Mouse (Mus musculus) frontal cortex, adult 2 months (tissue): Measurements from ENCODE around the gene Inhbb. TPM values are rescaled to one million over a fixed set of nuclear protein-coding genes. Genes with fewer than 3 reads are reported as not detected.
A peak's percentile ranks its signal among the peaks of the same experiment; 100 is the strongest.

ENCODE experiments used
- DNase-seq, 2 experiments: peaks; one replicate each; pipeline ENCODE4 v3.0.0; 2022; ENCODE audit warnings: low spot score in 1 of 2; ENCODE audit errors: extremely low spot score in 1 of 2
- polyA plus RNA-seq: library from polyadenylated mRNA; depleted of rRNA; stranded (reverse); fragments of >200 nt; gene quantifications from 2 replicates; pipeline ENCODE4 v1.2.3, GENCODE M21; 2012; rRNA removed

Gene Inhbb
- polyA plus RNA-seq, 1 experiment, result 3.4 TPM

GRCm38 (mm10) chr1:119388664-119389396, 33.2 kb downstream of the Inhbb start:
- DNase-seq, result peak; percentile 9 to 68

GRCm38 (mm10) chr1:119386306-119386705, 35.7 kb downstream of the Inhbb start:
- DNase-seq, result no peak

- peak; percentile 23 to 70 for DNase-seq
These were observed 38.1 kb downstream of the Inhbb start for GRCm38 (mm10) chr1:119383916-119384315.

- DNase-seq, result peak; percentile 84 to 91
These were observed 41.4 kb downstream of the Inhbb start for GRCm38 (mm10) chr1:119380609-119381008.

- no peak for DNase-seq
These were observed 46.7 kb downstream of the Inhbb start for GRCm38 (mm10) chr1:119375376-119375775.

- no peak for DNase-seq
These were observed 54.5 kb downstream of the Inhbb start for GRCm38 (mm10) chr1:119367546-119367945.

GRCm38 (mm10) chr1:119366315-119366714, 55.7 kb downstream of the Inhbb start:
- no peak for DNase-seq

Other genes starting within 250 kb of the Inhbb start
- gene Ralb, start 82.5 kb upstream of the Inhbb start, polyA plus RNA-seq, result 27.7 and 29.6 TPM in 2 replicates
- 11.7 and 12.8 TPM in 2 replicates for gene Tmem185b, start 103.9 kb upstream of the Inhbb start, polyA plus RNA-seq
- gene Epb41l5, start 226.8 kb upstream of the Inhbb start, polyA plus RNA-seq, result 6.1 TPM in 2 replicates